Mouse (Mus musculus) olfactory bulb, adult 2 months (tissue): ENCODE measurements around the gene Tmed8. TPM values are rescaled to one million over a fixed set of nuclear protein-coding genes. Genes with fewer than 3 reads are reported as not detected.
"Not testable (repeated sequence)": the region's sequence is repeated elsewhere in the genome, so short reads cannot be mapped to it uniquely, and the experiment has no call there.

Experiments
- H3K27ac ChIP-seq: fragments of 200-500 bp; 2 replicates; pipeline ENCODE4 v1.5.1; 2012; ENCODE audit warnings: low read depth, low read length; ENCODE audit not compliant: insufficient read depth
- H3K4me1 ChIP-seq: fragments of 200-500 bp; 2 replicates; pipeline ENCODE4 v1.6.1; 2012; ENCODE audit warnings: low read length; ENCODE audit not compliant: control insufficient read depth, insufficient read depth
- H3K4me3 ChIP-seq: fragments of 200-500 bp; 2 replicates; pipeline ENCODE4 v1.5.1; 2012; ENCODE audit warnings: mild to moderate bottlenecking, low read depth, low read length, moderate library complexity; ENCODE audit not compliant: insufficient read depth
- CTCF ChIP-seq: fragments of 200-500 bp; IDR thresholded peaks from 2 replicates; pipeline ENCODE4 v1.5.1; 2012; ENCODE audit warnings: low read depth, mild to moderate bottlenecking, low read length, moderate library complexity; ENCODE audit not compliant: insufficient read depth
- POLR2A ChIP-seq: fragments of 200-500 bp; IDR thresholded peaks from 2 replicates; pipeline ENCODE4 v1.6.1; 2012; ENCODE audit warnings: mild to moderate bottlenecking, low read depth, low read length, moderate library complexity; ENCODE audit not compliant: insufficient read depth
- WGBS: fragments of 180-500 bp; shearing (Covaris S2); methylation state at CpG from one replicate; pipeline ENCODE4 v1.1.7; 2018; 5-methylcytosine and 5-hydroxymethylcytosine counted together
- polyA plus RNA-seq: library from polyadenylated mRNA; stranded (reverse); fragments of >200 nt; gene quantifications from 2 replicates; pipeline ENCODE4 v1.2.4, GENCODE M21; 2012; ENCODE audit warnings: low replicate concordance; ENCODE audit not compliant: missing spikeins, insufficient read depth, insufficient read length

Gene Tmed8
- polyA plus RNA-seq, 1 experiment = not detected

- TF ChIP-seq CTCF = no peak
- no peak for TF ChIP-seq POLR2A
- H3K27ac ChIP-seq = peak overlapping the region; percentile 79
- peaks cover 14% of the 10 kb centered on the region for H3K4me1 ChIP-seq
- H3K4me3 ChIP-seq = no peak overlapping the region
- WGBS = 27% methylated on average over 4 of the region's 4 CpGs
Observed at GRCm38 (mm10) chr12:87175194-87175946, 24.9 kb downstream of the Tmed8 start.

GRCm38 (mm10) chr12:87160815-87161214 is 39.4 kb downstream of the Tmed8 start:
- TF ChIP-seq CTCF (no peak), POLR2A (no peak)
- WGBS = 90% methylated on average over 5 of the region's 5 CpGs
- no peak overlapping the region for H3K4me3 ChIP-seq
- H3K27ac ChIP-seq = no peak overlapping the region
- no peaks in the 10 kb centered on the region for H3K4me1 ChIP-seq

DNA sequence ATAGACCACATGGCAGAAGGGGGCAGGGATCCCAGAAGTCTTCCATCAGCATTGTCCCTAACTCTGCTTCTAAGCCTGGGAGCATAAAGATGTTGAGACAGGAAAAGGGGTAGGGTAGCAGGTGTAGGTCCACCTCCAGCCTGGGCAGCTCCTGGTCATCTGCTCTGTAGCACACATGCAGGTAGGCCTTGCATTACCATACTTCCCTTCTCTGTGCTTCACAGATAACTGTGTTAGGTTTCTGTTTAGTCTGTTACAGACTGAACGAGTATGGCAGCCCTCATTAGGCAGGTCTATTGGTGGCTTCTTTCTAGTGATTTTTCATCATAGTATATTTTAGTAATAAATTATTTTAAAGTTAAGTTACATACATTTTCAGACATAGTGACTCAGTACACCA is 39.9 kb downstream of the Tmed8 start:
- Histone ChIP-seq H3K4me3 (no peak overlapping the region), H3K27ac (no peak overlapping the region), H3K4me1 (no peaks in the 10 kb centered on the region)
- no peak for TF ChIP-seq POLR2A
- TF ChIP-seq CTCF = no peak
- WGBS = 80% methylated on average over 1 of the region's 1 CpGs

GRCm38 (mm10) chr12:87158099-87158498 is 42.2 kb downstream of the Tmed8 start:
- Histone ChIP-seq H3K4me3 (no peak overlapping the region), H3K4me1 (no peaks in the 10 kb centered on the region), H3K27ac (no peak overlapping the region)
- TF ChIP-seq CTCF (no peak), POLR2A (no peak)
- 71% methylated on average over 7 of the region's 7 CpGs for WGBS

GRCm38 (mm10) chr12:87157361-87157760 is 42.9 kb downstream of the Tmed8 start:
- Histone ChIP-seq H3K27ac (no peak overlapping the region), H3K4me1 (no peaks in the 10 kb centered on the region), H3K4me3 (no peak overlapping the region)
- TF ChIP-seq POLR2A (no peak), CTCF (no peak)
- 69% methylated on average over 4 of the region's 4 CpGs for WGBS

DNA sequence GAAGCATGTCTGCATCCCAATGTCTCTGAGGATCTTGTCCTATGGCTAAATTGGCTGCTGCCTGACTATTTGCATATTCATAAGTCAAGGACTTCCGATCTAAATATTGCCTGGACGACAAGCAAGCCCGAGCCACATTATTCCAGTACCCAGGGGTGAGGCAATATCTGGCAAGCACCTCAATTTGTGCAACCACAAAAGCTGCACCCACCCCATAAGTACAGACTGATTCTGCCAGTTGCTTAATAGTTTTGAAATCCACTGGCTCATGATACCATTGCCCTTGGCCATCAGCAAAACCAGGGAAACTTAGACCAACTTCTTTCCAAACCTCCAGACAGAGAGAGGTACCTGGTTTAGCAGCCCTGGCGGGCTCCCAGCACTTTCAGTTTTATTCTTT is 45.8 kb downstream of the Tmed8 start:
- 60% methylated on average over 4 of the region's 4 CpGs for WGBS
- not testable (repeated sequence) for H3K4me3 ChIP-seq, H3K4me1 ChIP-seq, H3K27ac ChIP-seq

DNA sequence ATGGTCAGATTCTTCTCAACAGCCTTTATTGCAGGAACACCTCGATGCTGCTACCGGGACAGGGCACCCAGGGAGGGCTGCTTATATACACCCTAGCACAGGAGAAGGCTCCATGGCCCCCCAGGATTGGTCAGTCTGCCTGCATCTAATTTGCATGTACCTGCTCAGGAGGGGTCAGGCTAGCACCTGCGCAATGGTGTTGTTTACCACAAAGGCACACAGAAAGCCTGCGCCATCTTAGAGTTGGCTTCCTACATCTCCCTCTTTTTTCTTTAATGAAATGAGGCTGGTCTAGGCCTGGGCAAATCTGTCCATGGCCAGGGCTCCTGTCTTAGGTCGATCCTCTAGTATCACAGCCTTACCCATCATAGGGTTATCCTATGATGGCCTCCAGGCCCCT is 50.8 kb downstream of the Tmed8 start:
- TF ChIP-seq POLR2A = no peak
- no peak for TF ChIP-seq CTCF
- 96% methylated on average over 5 of the region's 5 CpGs for WGBS
- Histone ChIP-seq H3K4me1 (no peaks in the 10 kb centered on the region), H3K4me3 (no peak overlapping the region), H3K27ac (no peak overlapping the region)

DNA sequence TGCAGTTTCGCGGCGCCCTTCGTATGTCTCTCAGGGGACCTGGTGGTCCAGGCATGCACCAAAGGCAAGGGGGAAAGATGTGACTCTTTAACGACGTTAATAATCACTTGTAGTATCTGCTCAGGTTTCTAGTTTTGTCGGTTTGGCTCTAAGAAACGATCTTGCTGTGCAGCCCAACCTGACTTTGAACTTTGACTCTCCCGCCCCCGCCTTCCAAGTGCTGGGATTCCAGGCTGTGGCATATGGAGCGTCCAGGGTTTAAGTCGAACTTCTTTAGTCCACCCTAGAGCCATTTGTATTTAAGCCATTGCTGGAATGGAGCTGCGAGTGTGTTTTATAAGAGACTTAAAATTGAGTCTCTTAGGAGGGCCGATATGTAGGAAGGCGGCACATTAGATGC is 52.1 kb downstream of the Tmed8 start:
- 10% methylated on average over 15 of the region's 15 CpGs for WGBS

GRCm38 (mm10) chr12:87147395-87148089 is 52.7 kb downstream of the Tmed8 start, which contains the start of gene Pomt2:
Gene Pomt2 (minus strand): TSS chr12:87147968.
- under 1% methylated on average over 61 of the region's 61 CpGs for WGBS
- TF ChIP-seq CTCF (no peak), POLR2A (peak; percentile 49; the same call in 1 of the 2 replicates)
- Histone ChIP-seq H3K27ac (peak within 1 kb of the TSS; percentile 86), H3K4me3 (peak within 1 kb of the TSS; percentile 70), H3K4me1 (no peaks in the 10 kb centered on the region)

More for the DNA sequence above, 52.1 kb downstream of the Tmed8 start:
- peak overlapping the region; percentile 70 for H3K4me3 ChIP-seq
- H3K27ac ChIP-seq = peak overlapping the region; percentile 27
- TF ChIP-seq POLR2A (no peak), CTCF (no peak)
- no peaks in the 10 kb centered on the region for H3K4me1 ChIP-seq

DNA sequence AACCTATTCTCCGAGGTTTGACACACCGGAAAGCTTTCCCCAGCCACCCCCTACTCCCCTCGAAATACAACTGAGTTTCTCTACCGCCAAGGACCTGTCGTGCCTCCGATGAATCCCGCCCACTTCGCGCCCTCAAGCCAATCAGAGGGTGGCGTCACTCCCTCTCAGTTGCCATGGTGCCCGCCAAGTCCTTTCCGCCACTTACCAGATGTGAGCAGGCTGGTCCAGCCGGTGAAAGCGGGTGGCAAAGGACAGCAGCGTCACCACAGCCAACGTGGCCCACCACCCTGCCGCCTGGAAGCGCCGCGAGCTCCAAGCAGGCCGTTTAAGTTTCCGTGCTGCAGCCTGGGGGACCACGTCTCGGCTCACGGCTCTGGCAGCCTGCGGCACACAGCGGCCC is 53.3 kb downstream of the Tmed8 start, which contains the start of gene Gstz1:
TSS of gene Gstz1 (plus strand) at position 200 of the 400 bp plus-strand sequence.
- WGBS = under 1% methylated on average over 27 of the region's 27 CpGs
- H3K4me3 ChIP-seq = peak within 1 kb of the TSS; percentile 70
- TF ChIP-seq POLR2A = no peak; the same call in 1 of the 2 replicates
- TF ChIP-seq CTCF = no peak
- peak within 1 kb of the TSS; percentile 86 for H3K27ac ChIP-seq
- H3K4me1 ChIP-seq = no peaks in the 10 kb centered on the region
